Mouse (Mus musculus): ENCODE measurements around the gene Tcl1b5. TPM values are rescaled to one million over a fixed set of nuclear protein-coding genes. Genes with fewer than 3 reads are reported as not detected.
"Not testable (repeated sequence)": the region's sequence is repeated elsewhere in the genome, so short reads cannot be mapped to it uniquely, and the experiment has no call there.

The Tcl1b5 gene
- polyA plus RNA-seq, 1 experiment from 2014 or later = not detected

GRCm38 (mm10) chr12:105145714-105146113 lies 30.4 kb upstream of the Tcl1b5 start, which contains the start of gene Tcl1b2:
TSS of gene Tcl1b2 (plus strand) at chr12:105146014.
- no peak within 1 kb of the TSS for H3K9ac ChIP-seq (ENCODE audit: low read length)
- H3K36me3 ChIP-seq (ENCODE audit: control insufficient read depth, insufficient read depth, low read length) = no peaks in the 10 kb centered on the region
- DNase-seq (ENCODE audit: low spot score) (no peak), ATAC-seq (no peak)
- H3K9me3 ChIP-seq (replicated peaks; ENCODE audit: control insufficient read depth, low read length) = no peaks in the 10 kb centered on the region
- no peak within 1 kb of the TSS for H3K4me3 ChIP-seq (ENCODE audit: low read depth, low read length)
- H3K4me2 ChIP-seq (ENCODE audit: low read length) = no peak within 1 kb of the TSS
- 78% methylated on average over 3 of the region's 3 CpGs for WGBS
- no peak within 1 kb of the TSS for H3K27ac ChIP-seq (ENCODE audit: low read depth, low read length)
- no peaks in the 10 kb centered on the region for H3K4me1 ChIP-seq (ENCODE audit: control insufficient read depth, insufficient read depth, low read length)
- H3K27me3 ChIP-seq (replicated peaks; ENCODE audit: control insufficient read depth, insufficient read depth, low read length) = no peaks in the 10 kb centered on the region

- WGBS = 80% methylated on average over 4 of the region's 4 CpGs
- H3K27ac ChIP-seq (ENCODE audit: low read depth, low read length); H3K4me2 ChIP-seq (ENCODE audit: low read length); H3K36me3 ChIP-seq (ENCODE audit: control insufficient read depth, insufficient read depth, low read length); H3K9me3 ChIP-seq (replicated peaks; ENCODE audit: control insufficient read depth, low read length); DNase-seq (ENCODE audit: low spot score); H3K4me3 ChIP-seq (ENCODE audit: low read depth, low read length); ATAC-seq; H3K4me1 ChIP-seq (ENCODE audit: control insufficient read depth, insufficient read depth, low read length); H3K9ac ChIP-seq (ENCODE audit: low read length); H3K27me3 ChIP-seq (replicated peaks; ENCODE audit: control insufficient read depth, insufficient read depth, low read length): not testable (repeated sequence)
These were observed 20.9 kb upstream of the Tcl1b5 start for GRCm38 (mm10) chr12:105155286-105155685.

GRCm38 (mm10) chr12:105158842-105159241 lies 17.3 kb upstream of the Tcl1b5 start:
- WGBS = 82% methylated on average over 6 of the region's 6 CpGs
- H3K4me3 ChIP-seq (ENCODE audit: low read depth, low read length) = no peak overlapping the region
- ATAC-seq = no peak

GRCm38 (mm10) chr12:105159390-105159789 lies 16.8 kb upstream of the Tcl1b5 start, which contains the start of gene Tcl1b1:
TSS of gene Tcl1b1 (plus strand) at chr12:105159690.
- WGBS = 76% methylated on average over 4 of the region's 4 CpGs
- H3K9ac ChIP-seq (ENCODE audit: low read length) = no peak within 1 kb of the TSS
- H3K4me3 ChIP-seq (ENCODE audit: low read depth, low read length) = no peak within 1 kb of the TSS
- no peaks in the 10 kb centered on the region for H3K9me3 ChIP-seq (replicated peaks; ENCODE audit: control insufficient read depth, low read length)
- DNase-seq (ENCODE audit: low spot score) (no peak), ATAC-seq (no peak)
- no peaks in the 10 kb centered on the region for H3K36me3 ChIP-seq (ENCODE audit: control insufficient read depth, insufficient read depth, low read length)
- no peaks in the 10 kb centered on the region for H3K27me3 ChIP-seq (replicated peaks; ENCODE audit: control insufficient read depth, insufficient read depth, low read length)
- no peaks in the 10 kb centered on the region for H3K4me1 ChIP-seq (ENCODE audit: control insufficient read depth, insufficient read depth, low read length)
- no peak within 1 kb of the TSS for H3K27ac ChIP-seq (ENCODE audit: low read depth, low read length)
- no peak within 1 kb of the TSS for H3K4me2 ChIP-seq (ENCODE audit: low read length)

More at GRCm38 (mm10) chr12:105158842-105159241, 17.3 kb upstream of the Tcl1b5 start:
- Histone ChIP-seq H3K27me3 (replicated peaks; ENCODE audit: control insufficient read depth, insufficient read depth, low read length) (no peaks in the 10 kb centered on the region), H3K9ac (ENCODE audit: low read length) (no peak overlapping the region), H3K27ac (ENCODE audit: low read depth, low read length) (no peak overlapping the region), H3K4me1 (ENCODE audit: control insufficient read depth, insufficient read depth, low read length) (no peaks in the 10 kb centered on the region), H3K9me3 (replicated peaks; ENCODE audit: control insufficient read depth, low read length) (no peaks in the 10 kb centered on the region), H3K36me3 (ENCODE audit: control insufficient read depth, insufficient read depth, low read length) (no peaks in the 10 kb centered on the region), H3K4me2 (ENCODE audit: low read length) (no peak overlapping the region)
- DNase-seq (ENCODE audit: low spot score) = no peak

GRCm38 (mm10) chr12:105166734-105167133 lies 9.4 kb upstream of the Tcl1b5 start:
- no peaks in the 10 kb centered on the region for H3K27me3 ChIP-seq (replicated peaks; ENCODE audit: control insufficient read depth, insufficient read depth, low read length)
- H3K9ac ChIP-seq (ENCODE audit: low read length) = no peak overlapping the region
- no peaks in the 10 kb centered on the region for H3K36me3 ChIP-seq (ENCODE audit: control insufficient read depth, insufficient read depth, low read length)
- no peaks in the 10 kb centered on the region for H3K9me3 ChIP-seq (replicated peaks; ENCODE audit: control insufficient read depth, low read length)
- 79% methylated on average over 3 of the region's 3 CpGs for WGBS
- no peak overlapping the region for H3K27ac ChIP-seq (ENCODE audit: low read depth, low read length)
- H3K4me3 ChIP-seq (ENCODE audit: low read depth, low read length) = no peak overlapping the region
- no peak for ATAC-seq
- H3K4me2 ChIP-seq (ENCODE audit: low read length) = no peak overlapping the region
- DNase-seq (ENCODE audit: low spot score) = no peak
- no peaks in the 10 kb centered on the region for H3K4me1 ChIP-seq (ENCODE audit: control insufficient read depth, insufficient read depth, low read length)

GRCm38 (mm10) chr12:105173366-105173765 lies 2.8 kb upstream of the Tcl1b5 start:
- ATAC-seq (no peak), DNase-seq (ENCODE audit: low spot score) (no peak)
- no peak overlapping the region for H3K4me2 ChIP-seq (ENCODE audit: low read length)
- no peaks in the 10 kb centered on the region for H3K9me3 ChIP-seq (replicated peaks; ENCODE audit: control insufficient read depth, low read length)
- WGBS = 92% methylated on average over 2 of the region's 2 CpGs
- H3K27me3 ChIP-seq (replicated peaks; ENCODE audit: control insufficient read depth, insufficient read depth, low read length) = no peaks in the 10 kb centered on the region
- H3K4me3 ChIP-seq (ENCODE audit: low read depth, low read length) = no peak overlapping the region
- H3K27ac ChIP-seq (ENCODE audit: low read depth, low read length) = no peak overlapping the region
- H3K36me3 ChIP-seq (ENCODE audit: control insufficient read depth, insufficient read depth, low read length) = no peaks in the 10 kb centered on the region
- H3K9ac ChIP-seq (ENCODE audit: low read length) = no peak overlapping the region
- no peaks in the 10 kb centered on the region for H3K4me1 ChIP-seq (ENCODE audit: control insufficient read depth, insufficient read depth, low read length)

- not testable (repeated sequence) for ATAC-seq; DNase-seq (ENCODE audit: low spot score); H3K9ac ChIP-seq (ENCODE audit: low read length); H3K4me1 ChIP-seq (ENCODE audit: control insufficient read depth, insufficient read depth, low read length); H3K36me3 ChIP-seq (ENCODE audit: control insufficient read depth, insufficient read depth, low read length); H3K4me3 ChIP-seq (ENCODE audit: low read depth, low read length); H3K4me2 ChIP-seq (ENCODE audit: low read length); H3K27me3 ChIP-seq (replicated peaks; ENCODE audit: control insufficient read depth, insufficient read depth, low read length); H3K9me3 ChIP-seq (replicated peaks; ENCODE audit: control insufficient read depth, low read length); H3K27ac ChIP-seq (ENCODE audit: low read depth, low read length)
- 40% methylated on average over 2 of the region's 2 CpGs for WGBS
These were observed 1.8 kb upstream of the Tcl1b5 start for GRCm38 (mm10) chr12:105174318-105174717.

GRCm38 (mm10) chr12:105181040-105181644 lies 5.0 kb downstream of the Tcl1b5 start:
- not testable (repeated sequence) for H3K9me3 ChIP-seq (replicated peaks; ENCODE audit: control insufficient read depth, low read length); H3K36me3 ChIP-seq (ENCODE audit: control insufficient read depth, insufficient read depth, low read length); ATAC-seq; H3K4me1 ChIP-seq (ENCODE audit: control insufficient read depth, insufficient read depth, low read length); H3K4me3 ChIP-seq (ENCODE audit: low read depth, low read length); H3K27ac ChIP-seq (ENCODE audit: low read depth, low read length); H3K27me3 ChIP-seq (replicated peaks; ENCODE audit: control insufficient read depth, insufficient read depth, low read length); DNase-seq (ENCODE audit: low spot score); H3K9ac ChIP-seq (ENCODE audit: low read length); H3K4me2 ChIP-seq (ENCODE audit: low read length)
- 80% methylated on average over 4 of the region's 4 CpGs for WGBS

GRCm38 (mm10) chr12:105188980-105189379 lies 12.8 kb downstream of the Tcl1b5 start:
- H3K27me3 ChIP-seq (replicated peaks; ENCODE audit: control insufficient read depth, insufficient read depth, low read length); H3K4me3 ChIP-seq (ENCODE audit: low read depth, low read length); DNase-seq (ENCODE audit: low spot score); H3K9ac ChIP-seq (ENCODE audit: low read length); H3K36me3 ChIP-seq (ENCODE audit: control insufficient read depth, insufficient read depth, low read length); H3K4me1 ChIP-seq (ENCODE audit: control insufficient read depth, insufficient read depth, low read length); H3K4me2 ChIP-seq (ENCODE audit: low read length); H3K9me3 ChIP-seq (replicated peaks; ENCODE audit: control insufficient read depth, low read length); H3K27ac ChIP-seq (ENCODE audit: low read depth, low read length); ATAC-seq: not testable (repeated sequence)
- 55% methylated on average over 2 of the region's 2 CpGs for WGBS
